Mouse (Mus musculus) left cerebral cortex, adult 9 months (tissue): ENCODE measurements around the gene 6430550D23Rik.
A peak's percentile ranks its signal among the peaks of the same experiment; 100 is the strongest.

Source experiments
- DNase-seq, 2 experiments: peaks; one replicate each; pipeline ENCODE4 v3.0.0; 2022; ENCODE audit warnings: low spot score in 2 of 2

6430550D23Rik gene

GRCm38 (mm10) chr2:156007888-156008532 is at the start of gene 6430550D23Rik, which contains the start of gene Ergic3:
Gene 6430550D23Rik (minus strand): TSS chr2:156007977.
Gene Ergic3 (plus strand): TSS chr2:156008045.
- DNase-seq = peak; percentile 94 to 98

- no peak for DNase-seq
These were observed 45.0 kb upstream of the 6430550D23Rik start, which contains the start of gene Fer1l4 for GRCm38 (mm10) chr2:156052816-156053215. Gene Fer1l4 (minus strand): TSS chr2:156052947.

- no peak for DNase-seq
These were observed 40.2 kb upstream of the 6430550D23Rik start for GRCm38 (mm10) chr2:156047929-156048328.

GRCm38 (mm10) chr2:156042903-156043302 is 35.1 kb upstream of the 6430550D23Rik start:
- no peak for DNase-seq

DNA sequence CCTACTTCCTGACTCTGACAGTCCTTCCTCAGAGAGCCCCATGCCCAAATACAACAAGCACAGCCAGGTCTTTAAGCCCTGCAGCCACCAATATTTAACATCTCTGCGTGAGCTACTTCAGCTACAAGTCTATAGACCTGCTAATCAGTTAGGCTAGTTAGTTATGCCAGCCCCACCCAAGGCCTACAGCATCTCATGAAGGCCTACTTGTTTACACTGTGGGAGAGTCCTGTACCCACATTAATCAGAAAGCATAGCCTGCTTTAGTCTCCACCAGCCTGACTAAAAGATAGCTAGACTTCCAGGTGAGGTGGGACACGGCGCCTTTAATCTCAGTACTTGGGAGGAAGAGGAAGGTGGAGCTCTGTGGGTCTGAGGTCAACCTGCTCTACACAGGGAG is 31.6 kb upstream of the 6430550D23Rik start:
- DNase-seq = no peak

- DNase-seq = no peak
These were observed 17.7 kb upstream of the 6430550D23Rik start for GRCm38 (mm10) chr2:156025482-156025881.

DNA sequence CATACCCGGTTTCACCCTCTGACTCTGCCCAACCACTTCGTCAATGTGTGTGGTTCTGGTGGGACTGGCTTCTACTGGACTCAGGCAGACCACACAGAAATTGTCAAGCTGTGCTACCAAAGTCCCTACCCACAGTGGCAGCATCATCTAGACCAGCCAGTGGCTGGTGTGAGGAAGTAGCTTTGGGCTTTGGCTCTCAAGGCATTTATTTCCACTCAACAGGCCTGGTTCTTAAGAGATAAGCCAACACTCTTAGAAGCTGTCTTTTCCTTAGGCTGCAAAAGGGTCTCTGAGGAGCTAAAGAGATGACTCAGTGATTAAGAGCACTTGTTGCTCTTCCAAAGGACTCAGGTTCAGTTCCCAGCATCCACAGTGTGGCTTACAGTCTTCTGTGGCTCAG is 14.0 kb upstream of the 6430550D23Rik start:
- no peak for DNase-seq

GRCm38 (mm10) chr2:156021219-156021618 is 13.4 kb upstream of the 6430550D23Rik start:
- no peak for DNase-seq

DNA sequence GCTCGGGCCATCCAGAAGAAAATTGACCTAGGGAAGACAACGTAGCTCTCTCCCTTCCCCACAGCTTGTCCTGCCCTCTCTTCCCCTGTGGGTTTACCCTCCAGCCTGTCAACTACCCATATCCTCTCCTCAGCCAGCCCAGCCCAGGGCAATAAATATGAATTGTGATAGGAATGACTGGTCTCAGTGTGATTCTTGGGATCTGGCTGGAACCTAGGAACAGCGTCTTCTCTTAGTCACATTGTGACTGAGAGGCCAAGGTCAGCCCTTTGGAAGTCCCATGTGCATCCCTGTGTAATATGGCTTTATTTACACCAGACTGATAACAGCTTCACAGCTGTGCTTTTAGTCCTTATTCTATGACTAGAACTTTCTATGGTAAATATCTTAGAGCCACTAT is 10.3 kb upstream of the 6430550D23Rik start:
- no peak for DNase-seq

DNA sequence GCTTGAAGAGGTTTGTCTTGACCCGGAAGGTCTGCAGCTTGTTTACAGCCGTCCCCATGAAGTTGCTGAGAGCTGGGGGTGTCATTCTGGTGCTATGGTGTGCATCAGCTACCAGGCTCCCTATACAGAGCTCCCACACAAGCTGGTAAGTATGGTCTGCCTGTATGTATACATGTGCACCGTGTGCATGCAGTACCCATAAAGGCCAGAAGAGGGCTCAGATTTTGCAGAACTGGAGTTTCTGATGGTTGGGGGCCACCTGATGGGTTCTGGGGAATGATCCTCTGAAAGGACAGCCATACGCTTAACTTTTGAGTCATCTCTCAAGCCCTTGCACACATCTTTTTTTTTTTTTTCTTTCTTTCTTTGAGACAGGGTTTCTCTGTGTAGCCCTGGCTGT is 2.4 kb downstream of the 6430550D23Rik start:
- no peak for DNase-seq

DNA sequence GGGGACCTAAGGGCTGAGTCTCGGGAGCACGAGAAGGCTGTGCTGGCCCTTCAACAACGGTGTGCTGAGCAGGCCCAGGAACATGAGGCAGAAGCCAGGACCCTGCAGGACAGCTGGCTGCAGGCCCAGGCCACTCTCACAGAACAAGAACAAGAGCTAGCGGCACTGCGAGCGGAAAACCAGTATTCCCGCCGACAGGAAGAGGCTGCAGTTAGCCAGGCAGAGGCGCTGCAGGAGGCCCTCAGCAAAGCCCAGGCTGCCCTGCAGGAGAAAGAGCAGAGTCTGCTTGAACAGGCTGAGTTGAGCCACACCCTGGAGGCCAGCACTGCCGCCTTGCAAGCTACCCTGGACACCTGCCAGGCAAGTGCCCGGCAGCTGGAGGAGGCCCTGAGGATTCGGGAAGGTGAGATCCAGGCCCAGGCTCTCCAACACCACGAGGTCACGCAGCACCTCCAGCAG is 15.9 kb downstream of the 6430550D23Rik start:
- DNase-seq = peak in 1 of 2 experiments; percentile 25

GRCm38 (mm10) chr2:155991151-155991550 is 16.6 kb downstream of the 6430550D23Rik start:
- no peak for DNase-seq

DNA sequence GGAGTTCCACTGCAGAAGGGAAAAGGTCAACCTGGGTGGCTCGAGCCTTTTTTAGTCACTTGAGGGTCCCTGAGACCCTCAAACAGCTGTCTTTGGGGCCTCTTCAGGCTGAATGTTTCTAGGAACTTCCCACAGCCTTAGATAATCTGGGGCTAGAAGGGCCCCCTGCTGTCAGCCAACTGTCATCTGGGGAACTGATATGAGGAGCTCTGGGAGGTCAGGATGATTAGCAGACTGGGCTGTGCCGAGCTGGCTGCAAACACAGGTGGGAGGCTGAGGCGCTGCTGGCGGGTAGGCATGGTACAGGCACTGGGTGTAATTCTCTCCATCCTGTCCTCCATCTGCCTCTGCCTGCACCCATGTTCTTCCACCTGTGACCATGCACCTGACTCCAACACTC is 18.7 kb downstream of the 6430550D23Rik start:
- no peak for DNase-seq

- DNase-seq = no peak
These were observed 20.6 kb downstream of the 6430550D23Rik start for GRCm38 (mm10) chr2:155987131-155987530.

DNA sequence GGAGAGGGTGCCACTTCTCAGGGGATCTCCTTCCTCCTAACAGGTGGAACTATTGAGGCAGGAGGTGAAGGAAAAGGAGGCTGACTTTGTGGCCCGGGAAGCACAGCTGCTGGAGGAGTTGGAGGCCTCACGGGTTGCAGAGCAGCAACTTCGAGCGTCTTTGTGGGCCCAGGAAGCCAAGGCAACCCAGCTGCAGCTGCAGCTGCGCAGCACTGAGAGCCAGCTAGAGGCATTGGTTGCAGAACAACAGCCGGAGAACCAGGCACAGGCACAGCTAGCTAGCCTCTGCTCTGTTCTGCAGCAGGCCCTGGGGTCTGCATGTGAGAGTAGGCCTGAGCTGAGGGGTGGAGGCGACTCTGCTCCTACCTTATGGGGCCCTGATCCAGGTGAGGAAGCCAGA is 22.0 kb downstream of the 6430550D23Rik start:
- DNase-seq = no peak

DNA sequence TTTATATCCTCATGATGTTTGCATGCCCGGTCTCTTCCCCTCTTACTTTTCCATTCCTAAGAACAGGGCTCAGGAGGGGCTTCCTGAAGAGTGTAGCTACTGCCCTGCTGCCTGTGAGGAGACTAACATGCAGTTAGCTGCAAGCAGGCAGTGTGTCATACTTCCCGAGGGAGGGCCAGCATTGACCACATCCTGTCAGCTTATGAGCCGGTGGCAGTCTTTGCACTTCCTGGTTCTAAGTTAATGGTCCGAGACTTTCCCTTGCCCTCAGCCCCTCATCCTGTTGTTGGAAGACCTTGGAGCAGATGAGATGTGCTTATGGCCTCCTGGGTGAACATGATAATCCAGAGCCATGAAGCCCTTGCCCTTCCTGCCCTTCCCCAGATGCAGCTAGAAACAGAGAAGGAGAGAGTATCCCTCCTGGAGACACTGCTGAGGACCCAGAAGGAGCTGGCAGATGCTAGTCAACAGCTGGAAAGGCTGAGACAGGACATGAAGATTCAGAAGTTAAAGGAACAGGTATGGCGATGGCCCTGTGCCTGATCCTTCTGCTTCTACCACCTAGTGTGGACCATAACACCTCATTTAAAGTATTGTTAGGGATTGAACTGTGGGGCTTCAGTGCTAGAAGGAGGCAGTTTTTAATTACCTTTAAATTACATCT is 28.3 kb downstream of the 6430550D23Rik start:
- peak in 1 of 2 experiments; percentile 20 for DNase-seq

GRCm38 (mm10) chr2:155974087-155974731 is 33.6 kb downstream of the 6430550D23Rik start:
- DNase-seq = peak in 1 of 2 experiments; percentile 26

DNA sequence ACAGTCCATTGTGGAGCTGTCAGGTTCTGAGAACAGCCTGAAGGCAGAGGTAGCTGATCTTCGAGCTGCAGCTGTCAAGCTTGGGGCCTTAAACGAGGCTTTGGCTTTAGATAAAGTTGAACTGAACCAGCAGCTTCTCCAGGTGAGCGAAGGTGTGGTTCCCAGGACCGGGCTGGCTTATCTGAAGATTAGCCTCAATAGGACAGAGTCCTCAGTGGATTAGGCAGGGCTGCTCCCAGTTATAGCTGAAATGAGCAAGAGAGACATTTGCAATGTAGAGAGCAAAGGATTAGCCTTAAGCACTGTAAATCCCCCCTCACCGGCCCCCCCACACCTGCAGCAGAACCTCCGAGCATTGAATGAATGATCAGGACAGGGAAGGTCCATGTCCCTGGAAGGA is 34.4 kb downstream of the 6430550D23Rik start:
- no peak for DNase-seq

- no peak for DNase-seq
These were observed 44.8 kb downstream of the 6430550D23Rik start for GRCm38 (mm10) chr2:155962991-155963390.

DNA sequence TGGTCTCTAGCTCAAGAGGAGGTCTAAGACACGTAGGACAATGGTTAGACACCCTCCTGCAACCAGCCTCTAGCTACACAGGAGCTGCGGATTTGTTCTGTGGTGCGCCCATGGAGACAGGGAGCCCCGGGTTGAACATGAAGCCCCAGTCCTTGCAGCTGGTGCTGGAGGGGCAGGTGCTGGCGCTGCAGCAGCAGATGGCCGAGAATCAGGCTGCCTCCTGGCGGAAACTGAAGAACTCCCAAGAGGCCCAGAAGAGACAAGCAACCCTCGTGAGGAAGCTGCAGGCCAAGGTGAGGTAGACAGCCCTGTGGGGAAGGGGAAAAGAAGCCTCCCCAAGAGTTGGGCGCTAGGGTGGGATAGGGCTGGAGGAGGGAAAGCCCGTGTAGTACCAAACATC is 45.9 kb downstream of the 6430550D23Rik start:
- no peak for DNase-seq

GRCm38 (mm10) chr2:155959981-155960380 is 47.8 kb downstream of the 6430550D23Rik start:
- no peak for DNase-seq
